Mouse (Mus musculus) forebrain, embryonic 15.5 days (tissue): ENCODE results near the gene H2al1j. TPM values are rescaled to one million over a fixed set of nuclear protein-coding genes. Genes with fewer than 3 reads are reported as not detected.
"Not testable (repeated sequence)": the region's sequence is repeated elsewhere in the genome, so short reads cannot be mapped to it uniquely, and the experiment has no call there.

ENCODE experiments used
- ATAC-seq: fragments of 200-750 bp; cut with Nextera tagmentation; replicated peaks from 2 replicates; pipeline ENCODE4 v1.8.0; 2017; ENCODE audit warnings: mild to moderate bottlenecking, moderate TSS enrichment, moderate library complexity
- H3K27ac ChIP-seq: fragments of 300-500 bp; sonication (generic); replicated peaks from 2 replicates; pipeline ENCODE4 v1.5.1; 2015; ENCODE audit warnings: mild to moderate bottlenecking, inconsistent platforms
- H3K27me3 ChIP-seq: fragments of 300-500 bp; sonication (generic); 2 replicates; pipeline ENCODE4 v1.6.1; 2015; ENCODE audit warnings: inconsistent platforms
- H3K36me3 ChIP-seq: fragments of 300-500 bp; sonication (generic); 2 replicates; pipeline ENCODE4 v1.6.1; 2015; ENCODE audit warnings: mild to moderate bottlenecking, inconsistent platforms
- H3K4me1 ChIP-seq: fragments of 300-500 bp; sonication (generic); 2 replicates; pipeline ENCODE4 v1.6.1; 2015; ENCODE audit warnings: inconsistent platforms
- H3K4me2 ChIP-seq: fragments of 300-500 bp; sonication (generic); replicated peaks from 2 replicates; pipeline ENCODE4 v1.6.1; 2015; ENCODE audit warnings: mild to moderate bottlenecking, inconsistent platforms
- H3K4me3 ChIP-seq: fragments of 300-500 bp; sonication (generic); 2 replicates; pipeline ENCODE4 v1.5.1; 2015; ENCODE audit warnings: mild to moderate bottlenecking, inconsistent platforms
- H3K9ac ChIP-seq: fragments of 300-500 bp; sonication (generic); replicated peaks from 2 replicates; pipeline ENCODE4 v1.6.1; 2015; ENCODE audit warnings: mild to moderate bottlenecking, inconsistent platforms
- H3K9me3 ChIP-seq: fragments of 300-500 bp; sonication (generic); 2 replicates; pipeline ENCODE4 v1.6.1; 2016; ENCODE audit warnings: inconsistent platforms
- WGBS: fragments of 180-500 bp; shearing (Covaris S2); methylation state at CpG from one replicate; pipeline ENCODE4 v1.1.7; 2015; ENCODE audit warnings: mixed read lengths; 5-methylcytosine and 5-hydroxymethylcytosine counted together
- polyA plus RNA-seq: library from polyadenylated mRNA; unstranded; fragments of >200 nt; fragmentation: Nextera tagmentation; extraction: Ambion mirVana; gene quantifications from 2 replicates; pipeline ENCODE4 v1.2.1, GENCODE M21; 2015

H2al1j gene
- not detected in 2 replicates for polyA plus RNA-seq

DNA sequence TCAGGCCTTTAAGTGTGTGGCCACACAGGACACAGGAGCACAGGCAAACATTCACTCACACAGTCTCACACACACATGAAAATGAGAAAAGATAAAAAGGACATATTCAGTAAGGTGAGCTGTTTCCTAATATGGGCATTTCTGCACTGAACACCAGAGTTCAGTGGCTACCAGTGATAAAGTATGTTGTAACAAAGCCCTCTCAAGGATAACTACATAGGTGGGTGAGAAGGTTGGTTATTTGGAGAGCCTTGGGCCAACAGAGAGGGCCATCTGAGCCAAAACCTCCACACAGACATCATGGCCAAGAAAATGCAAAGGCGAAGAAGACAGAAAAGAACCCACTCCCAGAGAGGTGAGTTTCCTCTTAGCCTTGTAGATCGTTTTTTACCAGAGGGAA lies at the start of gene H2al1j:
TSS of gene H2al1j (plus strand) at position 301 of the 400 bp plus-strand sequence.
- ATAC-seq, H3K9ac ChIP-seq, H3K4me1 ChIP-seq, H3K27ac ChIP-seq, H3K4me2 ChIP-seq, H3K27me3 ChIP-seq, H3K4me3 ChIP-seq, H3K9me3 ChIP-seq, H3K36me3 ChIP-seq: not testable (repeated sequence)
- 82% methylated on average over 2 of the region's 2 CpGs for WGBS

DNA sequence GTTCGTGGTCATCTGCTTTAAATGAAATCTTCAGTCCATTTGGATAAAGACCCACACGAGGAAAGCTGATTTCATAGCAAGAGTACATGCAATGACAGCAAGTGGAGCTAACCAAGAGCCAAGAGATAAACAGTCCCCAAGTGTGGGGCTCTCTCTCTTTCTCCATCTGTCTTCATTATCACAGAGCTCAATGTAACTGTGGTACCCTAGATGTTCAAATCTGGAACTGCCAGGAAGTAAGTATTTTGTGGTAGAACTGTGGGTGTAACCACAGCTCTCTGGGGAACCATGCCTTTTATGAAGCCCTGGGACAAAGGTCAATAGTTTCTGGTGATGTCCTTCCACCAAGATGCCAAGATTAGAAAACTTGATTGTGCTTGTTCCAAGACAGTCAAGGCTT lies 46.9 kb upstream of the H2al1j start:
- no peak overlapping the region for H3K9ac ChIP-seq
- H3K4me1 ChIP-seq: no peaks in the 10 kb centered on the region
- no peak for ATAC-seq
- H3K27ac ChIP-seq: no peak overlapping the region
- H3K4me2 ChIP-seq: no peak overlapping the region
- H3K9me3 ChIP-seq: no peaks in the 10 kb centered on the region
- no peaks in the 10 kb centered on the region for H3K36me3 ChIP-seq
- H3K4me3 ChIP-seq: no peak overlapping the region
- H3K27me3 ChIP-seq: no peaks in the 10 kb centered on the region
- WGBS: 78% methylated on average over 2 of the region's 2 CpGs

GRCm38 (mm10) chrX:11288306-11288882 lies 39.2 kb upstream of the H2al1j start:
- Histone ChIP-seq H3K27me3 (no peaks in the 10 kb centered on the region), H3K4me1 (no peaks in the 10 kb centered on the region), H3K36me3 (no peaks in the 10 kb centered on the region), H3K4me2 (no peak overlapping the region), H3K27ac (no peak overlapping the region), H3K9ac (no peak overlapping the region), H3K9me3 (no peaks in the 10 kb centered on the region), H3K4me3 (no peak overlapping the region)
- 74% methylated on average over 14 of the region's 14 CpGs for WGBS
- ATAC-seq: no peak

DNA sequence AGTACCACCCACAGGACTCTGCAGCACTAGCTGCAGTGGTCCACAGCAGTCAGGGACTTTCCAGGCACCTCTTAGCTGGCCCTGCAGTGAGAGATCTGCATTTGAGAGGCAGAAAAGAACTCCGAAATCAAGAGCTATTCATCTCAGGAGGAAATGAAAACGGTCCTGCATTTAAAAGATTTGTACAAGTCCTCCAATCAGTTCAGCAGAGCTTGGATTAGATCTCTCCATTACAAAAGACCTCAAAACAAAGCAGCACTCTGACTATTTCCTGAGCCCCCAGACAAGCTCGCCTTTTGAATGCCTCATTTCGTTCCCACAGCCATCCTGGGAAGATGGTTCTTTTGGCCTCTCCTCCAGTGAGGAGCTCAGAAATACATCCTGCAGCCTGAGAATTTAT lies 38.4 kb upstream of the H2al1j start:
- Histone ChIP-seq H3K9me3 (no peaks in the 10 kb centered on the region), H3K4me2 (no peak overlapping the region), H3K27ac (no peak overlapping the region), H3K27me3 (no peaks in the 10 kb centered on the region), H3K9ac (no peak overlapping the region), H3K36me3 (no peaks in the 10 kb centered on the region), H3K4me3 (no peak overlapping the region), H3K4me1 (no peaks in the 10 kb centered on the region)
- no peak for ATAC-seq
- 36% methylated on average over 4 of the region's 4 CpGs for WGBS

DNA sequence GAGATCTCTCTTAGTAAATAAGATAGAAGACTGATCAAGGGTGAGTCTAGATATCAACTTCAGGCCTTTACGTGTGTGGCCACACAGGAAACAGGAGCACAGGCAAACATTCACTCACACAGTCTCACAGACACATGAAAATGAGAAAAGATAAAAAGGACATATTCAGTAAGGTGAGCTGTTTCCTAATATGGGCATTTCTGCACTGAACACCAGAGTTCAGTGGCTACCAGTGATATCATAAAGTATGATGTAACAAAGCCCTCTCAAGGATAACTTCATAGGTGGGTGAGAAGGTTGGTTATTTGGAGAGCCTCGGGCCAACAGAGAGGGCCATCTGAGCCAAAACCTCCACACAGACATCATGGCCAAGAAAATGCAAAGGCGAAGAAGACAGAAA lies 28.7 kb upstream of the H2al1j start, which contains the start of gene H2al1a:
TSS of gene H2al1a (plus strand) at position 301 of the 400 bp plus-strand sequence.
- H3K27me3 ChIP-seq, H3K4me1 ChIP-seq, ATAC-seq, H3K9me3 ChIP-seq, H3K9ac ChIP-seq, H3K36me3 ChIP-seq, H3K4me3 ChIP-seq, H3K4me2 ChIP-seq, H3K27ac ChIP-seq: not testable (repeated sequence)
- WGBS: no CpG with 5 or more reads among the region's 3 CpGs

GRCm38 (mm10) chrX:11302132-11302531 lies 25.5 kb upstream of the H2al1j start, which contains the start of gene H2al1b:
H2al1b (plus strand) TSS chrX:11302432.
- H3K27me3 ChIP-seq, H3K9me3 ChIP-seq, H3K4me2 ChIP-seq, ATAC-seq, H3K9ac ChIP-seq, H3K4me1 ChIP-seq, H3K36me3 ChIP-seq, H3K27ac ChIP-seq, H3K4me3 ChIP-seq: not testable (repeated sequence)
- 94% methylated on average over 1 of the region's 3 CpGs for WGBS

GRCm38 (mm10) chrX:11305355-11305754 lies 22.3 kb upstream of the H2al1j start, which contains the start of gene H2al1c:
H2al1c (plus strand) TSS chrX:11305655.
- not testable (repeated sequence) for H3K4me3 ChIP-seq, ATAC-seq
- WGBS: 100% methylated on average over 1 of the region's 6 CpGs

DNA sequence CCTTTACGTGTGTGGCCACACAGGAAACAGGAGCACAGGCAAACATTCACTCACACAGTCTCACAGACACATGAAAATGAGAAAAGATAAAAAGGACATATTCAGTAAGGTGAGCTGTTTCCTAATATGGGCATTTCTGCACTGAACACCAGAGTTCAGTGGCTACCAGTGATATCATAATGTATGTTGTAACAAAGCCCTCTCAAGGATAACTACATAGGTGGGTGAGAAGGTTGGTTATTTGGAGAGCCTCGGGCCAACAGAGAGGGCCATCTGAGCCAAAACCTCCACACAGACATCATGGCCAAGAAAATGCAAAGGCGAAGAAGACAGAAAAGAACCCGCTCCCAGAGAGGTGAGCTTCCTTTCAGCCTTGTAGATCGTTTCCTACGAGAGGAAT lies 19.1 kb upstream of the H2al1j start, which contains the start of gene H2al1d:
TSS of gene H2al1d (plus strand) at position 301 of the 400 bp plus-strand sequence.
- H3K9ac ChIP-seq, H3K4me3 ChIP-seq, H3K27me3 ChIP-seq, H3K4me2 ChIP-seq, H3K27ac ChIP-seq, ATAC-seq, H3K36me3 ChIP-seq, H3K9me3 ChIP-seq, H3K4me1 ChIP-seq: not testable (repeated sequence)
- no CpG with 5 or more reads among the region's 6 CpGs for WGBS

More at GRCm38 (mm10) chrX:11305355-11305754, 22.3 kb upstream of the H2al1j start, which contains the start of gene H2al1c:
- not testable (repeated sequence) for H3K9me3 ChIP-seq, H3K4me1 ChIP-seq, H3K4me2 ChIP-seq, H3K9ac ChIP-seq, H3K27me3 ChIP-seq, H3K27ac ChIP-seq, H3K36me3 ChIP-seq

GRCm38 (mm10) chrX:11311634-11312033 lies 16.0 kb upstream of the H2al1j start, which contains the start of gene H2al1e:
H2al1e (plus strand) TSS chrX:11311934.
- not testable (repeated sequence) for H3K9me3 ChIP-seq, H3K9ac ChIP-seq, ATAC-seq, H3K4me3 ChIP-seq, H3K27me3 ChIP-seq, H3K4me1 ChIP-seq, H3K27ac ChIP-seq, H3K36me3 ChIP-seq, H3K4me2 ChIP-seq
- no CpG with 5 or more reads among the region's 3 CpGs for WGBS

DNA sequence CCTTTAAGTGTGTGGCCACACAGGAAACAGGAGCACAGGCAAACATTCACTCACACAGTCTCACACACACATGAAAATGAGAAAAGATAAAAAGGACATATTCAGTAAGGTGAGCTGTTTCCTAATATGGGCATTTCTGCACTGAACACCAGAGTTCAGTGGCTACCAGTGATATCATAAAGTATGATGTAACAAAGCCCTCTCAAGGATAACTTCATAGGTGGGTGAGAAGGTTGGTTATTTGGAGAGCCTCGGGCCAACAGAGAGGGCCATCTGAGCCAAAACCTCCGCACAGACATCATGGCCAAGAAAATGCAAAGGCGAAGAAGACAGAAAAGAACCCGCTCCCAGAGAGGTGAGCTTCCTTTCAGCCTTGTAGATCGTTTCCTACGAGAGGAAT lies 12.8 kb upstream of the H2al1j start, which contains the start of gene H2al1f:
TSS of gene H2al1f (plus strand) at position 301 of the 400 bp plus-strand sequence.
- ATAC-seq: not testable (repeated sequence)
- WGBS: no CpG with 5 or more reads among the region's 6 CpGs

GRCm38 (mm10) chrX:11317956-11318355 lies 9.7 kb upstream of the H2al1j start, which contains the start of gene H2al1g:
H2al1g (plus strand) TSS chrX:11318256.
- not testable (repeated sequence) for H3K9me3 ChIP-seq, H3K9ac ChIP-seq, H3K4me3 ChIP-seq, ATAC-seq, H3K4me1 ChIP-seq, H3K4me2 ChIP-seq, H3K27me3 ChIP-seq, H3K27ac ChIP-seq, H3K36me3 ChIP-seq
- no CpG with 5 or more reads among the region's 3 CpGs for WGBS

More for the DNA sequence above, 12.8 kb upstream of the H2al1j start, which contains the start of gene H2al1f:
- H3K4me1 ChIP-seq, H3K9ac ChIP-seq, H3K36me3 ChIP-seq, H3K4me3 ChIP-seq, H3K4me2 ChIP-seq, H3K27ac ChIP-seq, H3K27me3 ChIP-seq, H3K9me3 ChIP-seq: not testable (repeated sequence)

- not testable (repeated sequence) for H3K9me3 ChIP-seq, H3K36me3 ChIP-seq, H3K4me2 ChIP-seq, H3K4me3 ChIP-seq, H3K27me3 ChIP-seq, H3K9ac ChIP-seq, H3K4me1 ChIP-seq, H3K27ac ChIP-seq, ATAC-seq
- no CpG with 5 or more reads among the region's 6 CpGs for WGBS
Measured at GRCm38 (mm10) chrX:11321192-11321591, 6.4 kb upstream of the H2al1j start, which contains the start of gene H2al1h. H2al1h (plus strand) TSS chrX:11321492.

DNA sequence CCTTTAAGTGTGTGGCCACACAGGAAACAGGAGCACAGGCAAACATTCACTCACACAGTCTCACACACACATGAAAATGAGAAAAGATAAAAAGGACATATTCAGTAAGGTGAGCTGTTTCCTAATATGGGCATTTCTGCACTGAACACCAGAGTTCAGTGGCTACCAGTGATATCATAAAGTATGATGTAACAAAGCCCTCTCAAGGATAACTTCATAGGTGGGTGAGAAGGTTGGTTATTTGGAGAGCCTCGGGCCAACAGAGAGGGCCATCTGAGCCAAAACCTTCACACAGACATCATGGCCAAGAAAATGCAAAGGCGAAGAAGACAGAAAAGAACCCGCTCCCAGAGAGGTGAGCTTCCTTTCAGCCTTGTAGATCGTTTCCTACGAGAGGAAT lies 3.3 kb upstream of the H2al1j start, which contains the start of gene H2al1i:
TSS of gene H2al1i (plus strand) at position 301 of the 400 bp plus-strand sequence.
- not testable (repeated sequence) for H3K27me3 ChIP-seq, H3K27ac ChIP-seq, H3K4me2 ChIP-seq, H3K36me3 ChIP-seq, H3K4me1 ChIP-seq, H3K9me3 ChIP-seq, H3K9ac ChIP-seq, H3K4me3 ChIP-seq, ATAC-seq
- WGBS: 100% methylated on average over 3 of the region's 5 CpGs
